Mouse (Mus musculus) right cerebral cortex, postnatal 25 days (tissue): Measurements from ENCODE around the gene Cryzl1.

Experiments
- DNase-seq: peaks from one replicate; pipeline ENCODE4 v3.0.0; 2022

The Cryzl1 gene

DNA sequence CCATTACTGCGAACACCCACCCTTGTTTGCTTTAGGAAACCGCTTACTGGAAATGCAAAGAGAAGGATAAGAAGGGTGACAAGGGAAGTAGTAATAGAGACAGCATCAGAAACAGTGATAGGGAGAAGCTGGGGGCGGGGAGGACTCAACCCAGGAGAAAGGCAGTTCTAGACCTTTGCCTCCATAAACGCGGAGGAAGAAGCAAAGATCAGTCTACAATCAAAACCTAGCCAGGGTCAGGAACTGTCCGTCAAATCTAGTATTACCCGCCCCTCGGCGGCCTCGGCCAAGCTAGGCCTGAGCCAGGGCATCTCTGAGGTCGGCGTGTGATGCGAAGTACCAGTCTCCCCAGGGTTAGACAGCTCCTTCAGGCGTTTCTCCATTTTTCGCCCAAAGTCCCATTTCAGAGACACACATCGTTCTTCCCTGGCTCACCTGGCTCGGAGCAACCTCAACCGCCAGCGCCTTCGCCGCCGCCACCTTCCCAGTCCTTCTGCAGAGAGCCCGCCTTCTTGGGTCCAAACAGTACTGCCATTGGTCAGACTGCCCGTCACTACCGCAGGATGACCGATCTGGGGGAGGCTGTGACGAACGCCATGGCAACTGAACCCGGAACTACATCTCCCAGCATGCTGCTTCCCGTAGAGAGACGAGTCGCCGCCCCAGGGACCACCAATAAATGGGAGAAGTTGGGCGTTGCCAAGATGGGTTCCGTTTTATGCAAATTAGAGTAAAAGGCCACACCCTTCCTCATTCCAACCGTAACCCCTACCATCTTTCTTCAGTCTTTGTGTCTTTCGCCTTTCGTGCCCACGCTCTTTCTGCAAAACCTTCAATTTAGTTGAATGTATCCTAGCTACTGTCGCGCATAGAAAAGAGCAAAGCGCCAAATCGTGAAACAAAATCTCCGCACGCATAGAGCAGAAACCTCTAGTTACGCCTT, at the start of gene Cryzl1:
Gene Cryzl1, minus strand, starts transcription at position 853 of the 943 bp plus-strand sequence.
- DNase-seq, result peak; percentile 99

DNA sequence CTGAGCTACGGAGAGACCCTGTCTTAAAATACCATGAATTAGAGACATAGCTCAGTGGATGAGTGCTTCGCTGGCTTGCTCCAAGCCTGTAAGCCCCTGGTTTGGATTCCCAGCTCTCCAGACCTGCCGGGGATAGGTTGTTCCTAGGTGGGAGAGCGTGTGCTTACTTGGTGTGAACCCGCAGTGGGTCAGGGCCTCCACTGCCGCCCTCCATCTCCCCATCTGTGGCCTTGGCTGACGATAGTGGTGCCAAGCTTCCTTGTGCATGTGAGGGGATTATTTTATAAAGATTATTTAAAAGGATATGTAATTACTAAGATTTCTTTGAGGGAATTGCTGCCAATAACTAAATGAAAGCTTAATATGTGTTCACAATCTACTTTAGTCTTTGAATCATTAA, 43.8 kb upstream of the Cryzl1 start:
- no peak for DNase-seq

DNA sequence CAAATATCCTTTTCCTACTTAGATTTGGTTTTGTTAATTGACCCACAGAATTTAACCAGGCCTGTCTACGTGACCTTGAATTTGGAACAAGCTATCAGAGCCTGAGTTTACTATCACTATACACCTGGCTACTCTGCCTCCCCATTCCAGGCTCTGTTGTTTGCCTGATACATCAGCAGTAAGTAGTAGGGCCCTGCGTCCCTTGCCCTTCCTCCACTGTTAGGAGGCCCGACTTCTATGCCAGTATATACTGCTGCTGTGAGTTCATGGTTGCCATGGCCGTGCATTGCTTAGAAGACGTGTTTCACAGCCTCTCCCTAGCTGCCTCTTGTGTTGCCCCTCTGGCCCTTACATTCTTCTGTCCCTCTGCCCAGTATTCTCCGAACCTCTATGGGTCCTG, 42.6 kb upstream of the Cryzl1 start:
- no peak for DNase-seq

- DNase-seq, result no peak
Observed at GRCm38 (mm10) chr16:91770662-91771061, 41.9 kb upstream of the Cryzl1 start.

DNA sequence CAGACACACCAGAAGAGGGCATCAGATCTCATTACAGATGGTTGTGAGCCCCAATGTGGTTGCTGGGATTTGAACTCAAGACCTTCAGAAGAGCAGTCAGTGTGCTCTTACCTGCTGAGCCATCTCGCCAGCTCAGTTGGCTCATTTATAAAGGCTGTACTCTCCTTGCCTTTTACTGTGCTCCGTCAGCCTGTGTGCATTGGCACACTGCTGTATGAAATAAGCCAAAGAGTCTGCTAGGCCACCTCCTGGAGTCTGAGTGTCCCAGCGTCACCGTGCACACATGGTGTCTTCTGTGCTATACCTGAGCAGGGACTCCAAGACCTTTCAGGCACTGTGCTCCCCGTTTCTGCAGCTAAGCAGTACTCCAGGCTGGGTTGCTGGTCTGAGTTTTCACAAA, 41.1 kb upstream of the Cryzl1 start:
- no peak for DNase-seq

DNA sequence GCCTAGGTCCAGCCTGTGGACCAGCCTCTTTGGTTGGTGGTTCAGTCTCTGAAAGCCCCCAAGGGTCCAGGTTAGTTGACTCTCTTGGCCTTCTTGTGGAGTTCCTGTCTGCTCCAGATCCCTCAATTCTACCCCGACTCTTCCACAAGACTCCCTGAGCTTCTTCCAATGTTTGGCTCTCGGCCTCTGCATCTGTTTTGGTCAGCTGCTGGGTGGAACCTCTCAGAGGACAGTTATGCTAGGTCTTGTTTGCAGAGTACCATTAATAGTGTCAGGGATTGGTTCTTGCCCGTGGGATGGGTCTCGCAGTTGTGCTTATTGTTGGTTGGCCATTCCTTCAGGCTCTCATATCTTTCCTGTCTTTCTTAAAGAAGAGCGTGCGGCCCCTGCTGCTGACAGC, 39.8 kb upstream of the Cryzl1 start:
- DNase-seq, result no peak

DNA sequence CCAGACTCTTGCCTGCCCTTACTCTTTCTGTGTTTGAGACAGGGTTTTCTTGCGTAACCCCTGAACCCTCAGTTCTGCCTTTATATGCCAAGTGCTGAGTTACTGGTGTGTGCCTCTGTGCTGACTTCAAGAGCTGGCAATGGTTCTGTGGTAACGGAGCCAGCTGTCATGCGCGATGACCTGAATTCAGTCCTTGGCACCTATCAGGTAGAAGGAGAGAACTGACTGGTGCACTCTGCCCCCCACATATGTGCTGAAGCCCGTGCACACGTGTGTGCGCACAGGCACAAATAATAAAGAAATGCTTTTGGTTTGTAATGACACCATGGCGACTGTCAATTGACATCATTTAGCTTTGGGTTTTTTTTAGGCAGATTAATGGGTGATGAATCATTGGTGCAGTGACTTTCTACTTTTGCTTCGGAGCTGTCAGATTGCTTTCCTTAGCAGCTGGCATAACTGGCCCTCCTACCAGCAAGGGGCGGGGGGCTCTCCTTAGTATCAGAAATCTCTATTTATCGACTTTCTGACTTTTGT, 38.5 kb upstream of the Cryzl1 start:
- DNase-seq, result no peak

DNA sequence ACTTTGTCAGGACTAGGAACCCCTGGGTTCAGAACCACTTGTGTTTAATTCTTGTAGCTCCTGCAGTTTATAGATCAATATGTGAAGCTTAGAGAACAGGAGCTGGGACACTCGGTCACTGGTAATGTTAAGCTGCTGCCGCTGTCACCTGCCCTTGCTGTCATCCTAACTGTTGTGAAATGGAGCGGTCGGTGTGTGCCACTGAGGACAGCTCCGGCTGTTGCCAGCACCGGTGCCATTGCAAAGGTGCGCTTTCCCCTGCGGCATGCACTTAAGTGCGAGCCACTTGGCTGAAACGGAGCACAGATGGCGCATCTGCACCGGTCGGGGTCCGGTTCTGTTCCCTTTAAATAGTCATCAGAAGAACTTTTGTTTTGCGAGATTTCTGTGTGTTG, 37.0 kb upstream of the Cryzl1 start:
- no peak for DNase-seq

DNA sequence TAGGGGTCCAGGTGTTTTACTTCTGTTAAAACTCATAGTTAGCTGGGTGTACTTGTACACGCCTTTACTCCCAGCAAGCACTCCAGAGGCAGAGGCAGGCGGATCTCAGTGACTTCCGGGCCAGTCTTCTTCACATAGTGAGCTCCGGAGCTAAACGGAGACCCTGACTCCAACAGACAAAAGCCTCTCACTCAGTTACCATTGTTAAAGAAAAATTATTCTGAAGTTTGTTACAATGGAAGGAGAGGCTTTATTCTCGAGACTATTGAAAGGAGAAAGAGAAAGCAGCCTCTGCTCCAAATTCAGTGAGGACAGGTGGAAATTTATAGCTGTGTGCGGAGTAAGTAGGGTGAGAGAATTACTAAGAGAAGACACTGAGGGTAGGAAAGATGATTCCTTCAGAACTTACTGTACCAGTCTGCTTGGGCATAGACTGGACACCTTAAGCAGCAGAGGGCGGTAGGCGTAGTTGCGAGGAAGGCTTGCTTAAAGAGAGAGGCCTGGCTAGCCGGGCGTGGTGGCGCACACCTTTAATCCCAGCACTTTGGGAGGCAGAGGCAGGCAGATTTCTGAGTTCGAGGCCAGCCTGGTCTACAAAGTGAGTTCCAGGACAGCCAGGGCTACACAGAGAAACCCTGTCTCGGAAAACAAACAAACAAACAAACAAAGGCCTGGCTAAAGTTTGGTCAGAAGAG, 36.5 kb upstream of the Cryzl1 start:
- no peak for DNase-seq

GRCm38 (mm10) chr16:91764414-91764813, 35.6 kb upstream of the Cryzl1 start:
- DNase-seq, result no peak

DNA sequence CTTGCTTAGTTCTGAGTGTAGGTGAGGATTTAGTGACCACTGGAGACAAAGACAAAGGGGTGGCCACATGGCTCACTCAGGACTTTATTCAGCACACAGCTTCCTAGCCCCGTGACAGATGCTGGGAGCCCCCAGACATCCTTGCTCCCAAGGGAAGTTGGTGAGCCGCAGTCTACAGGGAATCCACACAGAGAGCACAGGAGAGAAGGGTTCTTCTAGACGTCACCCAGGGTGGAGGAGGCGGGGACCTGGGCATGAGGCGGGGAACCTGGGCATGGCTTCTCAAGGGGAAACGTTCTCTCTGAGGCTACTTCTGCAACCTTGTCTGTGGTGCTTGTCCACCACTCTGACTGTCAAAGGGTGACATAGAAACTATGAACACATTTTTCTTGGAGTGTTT, 35.2 kb upstream of the Cryzl1 start:
- DNase-seq, result no peak

- DNase-seq, result no peak
Observed at GRCm38 (mm10) chr16:91762476-91762875, 33.7 kb upstream of the Cryzl1 start.

GRCm38 (mm10) chr16:91761761-91762160, 33.0 kb upstream of the Cryzl1 start:
- DNase-seq, result no peak

DNA sequence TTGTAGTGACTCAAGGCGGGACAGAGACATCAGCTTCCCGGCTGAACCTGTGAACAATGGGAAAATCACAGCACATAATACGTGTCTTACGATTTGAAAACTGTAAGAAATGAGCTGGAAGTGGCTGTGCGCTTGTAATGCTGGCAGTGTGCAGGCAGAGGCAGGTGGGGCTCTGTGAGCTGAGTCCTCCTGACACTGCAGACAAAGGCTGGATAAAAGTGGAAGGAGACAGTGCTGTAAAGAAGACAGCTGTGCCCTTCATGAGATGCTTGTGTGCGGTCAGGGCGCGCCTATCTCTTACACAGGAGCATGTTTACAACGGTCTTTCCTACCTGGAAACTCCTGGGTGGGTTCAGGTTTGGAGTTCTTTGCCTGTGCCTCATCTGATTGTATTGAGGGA, 32.4 kb upstream of the Cryzl1 start:
- no peak for DNase-seq

- DNase-seq, result no peak
Observed at GRCm38 (mm10) chr16:91754957-91755356, 26.2 kb upstream of the Cryzl1 start.

DNA sequence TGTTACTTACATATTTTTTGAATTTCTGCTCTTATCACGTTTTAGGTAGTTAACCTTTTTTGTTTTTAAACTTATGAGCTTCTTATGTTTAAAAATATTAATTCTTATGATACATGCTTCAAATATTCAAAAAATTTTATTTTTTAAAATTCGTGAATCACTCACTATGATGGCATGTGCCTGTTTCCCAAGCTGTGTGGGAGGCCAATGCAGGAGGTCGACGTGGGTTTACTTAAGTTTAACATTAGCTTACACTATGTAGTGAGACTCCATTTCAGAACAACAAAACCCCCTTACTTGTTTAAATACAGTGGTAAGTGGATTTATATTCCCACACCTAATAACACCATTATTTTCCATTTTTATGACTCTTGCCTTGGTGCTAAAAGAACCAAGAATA, 24.8 kb upstream of the Cryzl1 start:
- no peak for DNase-seq

GRCm38 (mm10) chr16:91751644-91752385, 23.0 kb upstream of the Cryzl1 start:
- no peak for DNase-seq

DNA sequence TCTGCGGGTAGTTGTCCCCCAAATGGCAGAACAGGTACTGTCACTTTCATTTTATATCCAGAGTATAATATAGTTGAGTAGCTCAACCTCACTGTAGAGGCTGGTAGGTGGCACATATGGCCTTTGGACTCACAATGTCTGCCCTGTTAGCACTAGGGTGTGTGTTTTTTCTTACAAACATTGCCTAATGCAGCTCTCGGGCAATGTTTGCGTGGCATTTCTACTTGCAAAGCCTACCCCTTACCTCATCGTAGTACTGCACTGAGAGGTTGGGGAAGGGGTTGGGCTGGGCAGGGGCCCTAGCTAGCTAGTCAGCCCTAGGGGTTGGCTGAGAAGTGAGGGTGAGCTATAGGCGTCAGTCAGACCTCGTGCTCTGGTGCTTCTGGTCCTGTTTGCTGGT, 18.8 kb upstream of the Cryzl1 start:
- no peak for DNase-seq

DNA sequence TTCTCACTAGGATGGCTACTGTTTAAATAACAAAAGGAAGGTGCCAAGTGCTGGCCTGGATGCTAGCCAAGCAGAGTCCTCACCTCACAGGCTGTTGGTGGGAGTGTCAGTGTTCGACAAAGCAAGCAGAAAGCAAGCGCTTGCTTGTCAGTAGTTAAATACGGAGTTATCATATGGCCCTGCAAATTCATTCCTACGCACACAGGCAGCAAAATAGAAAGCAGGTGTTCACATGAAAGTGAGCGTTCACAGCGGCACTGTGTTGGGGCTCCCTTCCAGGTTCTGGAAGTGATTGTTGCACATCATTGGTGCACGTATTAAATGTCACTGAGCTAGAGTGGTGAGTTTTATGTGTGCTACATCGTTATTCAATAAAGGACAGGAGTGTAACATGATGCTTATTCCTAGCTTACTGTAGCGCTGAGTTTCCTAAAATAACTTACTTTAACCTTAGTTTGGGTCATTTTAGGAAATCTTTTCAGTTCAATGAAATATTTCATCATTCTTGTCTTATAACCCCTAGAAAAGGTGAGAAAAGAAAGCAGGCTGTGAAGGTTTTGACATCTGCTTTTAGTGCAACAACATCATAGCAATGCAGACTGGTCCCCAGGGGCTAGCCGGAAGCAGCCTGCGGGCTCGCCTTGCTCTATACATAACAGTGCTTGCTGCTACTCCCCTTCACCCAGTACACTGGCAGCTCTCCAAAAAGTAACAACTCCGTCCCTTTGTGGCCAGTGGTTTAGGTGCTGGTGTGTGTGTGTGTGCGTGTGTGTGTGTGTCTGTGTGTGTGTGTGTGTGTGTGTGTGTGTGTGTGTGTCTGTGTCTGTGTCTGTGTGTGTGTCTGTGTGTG, 17.6 kb upstream of the Cryzl1 start:
- peak; percentile 72 for DNase-seq

- DNase-seq, result no peak
Observed at GRCm38 (mm10) chr16:91743055-91743454, 14.3 kb upstream of the Cryzl1 start.

DNA sequence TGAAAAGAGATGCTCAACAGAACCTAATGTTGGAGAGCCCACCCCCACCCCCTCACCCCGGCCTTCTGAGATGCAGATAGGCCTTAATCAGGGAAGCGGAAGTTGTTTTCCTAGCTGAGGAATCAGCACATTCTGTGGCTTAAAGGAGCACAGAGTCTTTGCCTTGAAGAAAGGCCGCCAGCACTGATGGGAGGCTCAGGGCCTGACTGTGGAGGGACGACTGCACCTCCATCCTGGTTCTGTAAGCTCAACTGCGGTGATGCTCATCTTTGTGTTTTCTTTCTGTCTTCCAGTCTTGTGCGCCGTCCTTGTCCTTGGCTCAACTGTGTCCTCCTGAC, 12.1 kb upstream of the Cryzl1 start:
- no peak for DNase-seq

DNA sequence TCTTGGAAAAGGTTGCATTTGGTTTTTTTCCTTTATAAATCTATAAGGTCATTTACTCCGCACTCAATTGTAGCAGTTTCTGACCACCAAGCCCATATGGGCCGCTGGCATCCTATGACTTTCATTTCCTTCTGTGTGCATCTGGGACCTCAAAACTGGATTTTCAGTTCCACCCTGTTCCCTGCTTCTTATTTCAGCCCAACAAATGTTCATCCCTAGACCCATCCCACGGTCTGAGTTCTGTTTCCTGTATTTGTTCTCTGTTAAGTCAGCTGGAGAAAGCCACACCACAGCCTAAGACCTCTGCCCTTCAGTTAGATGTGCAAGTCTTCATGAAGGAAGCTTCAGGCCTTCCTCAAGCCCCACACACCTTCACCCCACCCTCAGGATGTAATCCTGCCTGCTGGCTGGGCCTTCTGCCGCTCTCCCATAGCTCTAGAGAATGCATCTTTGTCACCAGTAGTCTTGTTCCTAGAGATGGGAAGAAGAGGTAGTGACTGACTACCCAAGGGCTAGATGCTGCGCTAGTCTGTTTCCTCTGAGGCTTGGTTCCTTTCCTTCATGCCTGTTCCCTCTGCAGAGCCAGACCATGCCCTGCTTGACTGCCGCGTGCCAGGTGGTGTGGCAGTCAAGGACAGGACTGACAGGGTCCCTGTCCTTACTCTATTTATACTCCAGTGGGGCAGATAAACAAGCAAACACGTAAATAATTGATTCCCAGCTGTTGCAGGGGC, 11.6 kb upstream of the Cryzl1 start:
- no peak for DNase-seq
